ENCODE assay signal across 7 mouse cellular contexts in the genomic region with DNA sequence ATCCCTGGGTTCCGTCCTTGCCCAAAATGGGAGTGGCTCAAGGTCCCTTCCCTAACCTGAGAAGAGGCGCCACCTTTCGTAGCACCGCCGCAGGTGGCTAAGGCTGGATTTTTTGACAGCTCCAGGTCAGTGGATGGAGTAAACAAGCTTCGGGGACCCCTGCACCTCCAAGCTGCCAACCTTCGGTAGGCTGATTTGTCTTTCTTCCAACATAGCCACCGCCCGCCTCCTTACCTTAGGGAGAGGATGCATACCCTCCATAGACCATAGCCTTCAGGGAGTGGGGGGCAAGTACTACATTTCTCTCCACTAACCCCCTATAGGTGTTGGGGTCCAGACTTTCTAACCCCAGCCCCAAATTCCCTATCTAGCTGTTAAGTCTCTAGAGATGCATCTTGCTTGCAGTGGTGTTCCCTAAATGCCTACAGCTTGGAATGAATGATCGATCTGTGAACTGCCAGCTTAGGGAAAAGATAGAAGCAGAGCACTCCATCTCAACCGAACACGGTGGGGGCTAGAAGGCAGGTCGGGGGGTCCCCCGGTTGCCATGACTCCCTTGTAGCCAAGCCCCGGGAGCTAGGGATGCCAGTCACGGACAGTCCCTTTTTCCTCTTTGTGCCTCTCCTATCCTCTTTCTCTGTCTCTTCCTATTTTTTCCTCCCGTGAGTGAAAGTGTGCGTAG. TPM values are rescaled to one million over a fixed set of nuclear protein-coding genes. Genes with fewer than 3 reads are reported as not detected.
A peak's percentile ranks its signal among the peaks of the same experiment; 100 is the strongest.
DNase-seq lines count a peak whose midpoint lies in the region; ATAC-seq and TF ChIP-seq lines count a peak whose summit lies in the region.

No protein-coding gene starts in this region.

- peak overlapping the region; percentile 66 for H3K9ac ChIP-seq in forebrain, embryonic 14.5 days (ENCODE audit: low read length)
- H3K9ac ChIP-seq in liver, embryonic 16.5 days (ENCODE audit: low read depth, low read length): no peak overlapping the region
- 0 out of 2 replicates have a peak overlapping the region, but pooled peaks have one; percentile 18 for H3K9ac ChIP-seq in stomach, postnatal 0 days (ENCODE audit: low read length)

- H3K9me3 ChIP-seq in megakaryocyte, embryonic 14.5 days: no peaks in the 10 kb centered on the region
- no peaks in the 10 kb centered on the region for H3K9me3 ChIP-seq in forebrain, embryonic 14.5 days (replicated peaks; ENCODE audit: control insufficient read depth, low read length)
- no peaks in the 10 kb centered on the region for H3K9me3 ChIP-seq in liver, embryonic 16.5 days (replicated peaks; ENCODE audit: control insufficient read depth, low read length)
- H3K9me3 ChIP-seq in stomach, postnatal 0 days (ENCODE audit: control insufficient read depth, low read length): no peaks in the 10 kb centered on the region

- TF ChIP-seq CTCF in stomach, postnatal 0 days (IDR thresholded peaks at IDR 0.05; ENCODE audit: low read depth): no peak

- DNase-seq in cerebellum, postnatal 10 days: peak; percentile 72 to 74
- peak; percentile 57 for DNase-seq in forebrain, embryonic 14.5 days (ENCODE audit: low spot score)
- peak; percentile 13 for DNase-seq in stomach, postnatal 0 days (ENCODE audit: low spot score)
- DNase-seq in adrenal gland, adult 2 months: no peak

- ATAC-seq in megakaryocyte, adult 5-6 weeks (ENCODE audit: poor library complexity, severe bottlenecking): no peak
- peak; percentile 16 for ATAC-seq in forebrain, embryonic 14.5 days
- ATAC-seq in liver, embryonic 16.5 days (ENCODE audit: low read depth): no peak
- ATAC-seq in stomach, postnatal 0 days (ENCODE audit: low FRiP score, low TSS enrichment): no peak

- peaks cover 49% of the 10 kb centered on the region for H3K27me3 ChIP-seq in megakaryocyte, embryonic 14.5 days (replicated peaks)
- no peaks in the 10 kb centered on the region for H3K27me3 ChIP-seq in forebrain, embryonic 14.5 days (replicated peaks; ENCODE audit: control insufficient read depth, insufficient read depth, low read length)
- H3K27me3 ChIP-seq in liver, embryonic 16.5 days (ENCODE audit: control insufficient read depth, insufficient read depth, low read depth, low read length): peaks cover 20% of the 10 kb centered on the region
- no peaks in the 10 kb centered on the region for H3K27me3 ChIP-seq in stomach, postnatal 0 days (ENCODE audit: control insufficient read depth, insufficient read depth, low read length)

- H3K27ac ChIP-seq in forebrain, embryonic 14.5 days (ENCODE audit: low read depth, low read length): peak overlapping the region; percentile 90
- no peak overlapping the region for H3K27ac ChIP-seq in liver, embryonic 16.5 days (ENCODE audit: low read length)
- H3K27ac ChIP-seq in stomach, postnatal 0 days (replicated peaks): no peak overlapping the region; the same call in 1 of the 2 replicates

- 5% methylated on average over 18 of the region's 18 CpGs for WGBS in forebrain, embryonic 14.5 days
- 5% methylated on average over 18 of the region's 18 CpGs for WGBS in liver, embryonic 16.5 days (ENCODE audit: insufficient replicate concordance)
- WGBS in stomach, postnatal 0 days: 5% methylated on average over 18 of the region's 18 CpGs

- peak overlapping the region; percentile 53 for H3K4me2 ChIP-seq in forebrain, embryonic 14.5 days (ENCODE audit: low read length)
- H3K4me2 ChIP-seq in liver, embryonic 16.5 days (ENCODE audit: low read depth, low read length): 0 out of 2 replicates have a peak overlapping the region, but pooled peaks have one; percentile 17
- H3K4me2 ChIP-seq in stomach, postnatal 0 days (replicated peaks; ENCODE audit: low read depth): peak overlapping the region; percentile 55

- TF ChIP-seq EP300 in stomach, postnatal 0 days (optimal IDR thresholded peaks at IDR 0.05): no peak

- H3K4me1 ChIP-seq in megakaryocyte, embryonic 14.5 days: peaks cover 22% of the 10 kb centered on the region
- peaks cover 6% of the 10 kb centered on the region; the same call in 1 of the 2 replicates for H3K4me1 ChIP-seq in forebrain, embryonic 14.5 days (ENCODE audit: control insufficient read depth, insufficient read depth, low read length)
- no peaks in the 10 kb centered on the region for H3K4me1 ChIP-seq in liver, embryonic 16.5 days (ENCODE audit: control insufficient read depth, low read depth, low read length)
- no peaks in the 10 kb centered on the region for H3K4me1 ChIP-seq in stomach, postnatal 0 days (replicated peaks; ENCODE audit: control insufficient read depth, insufficient read depth)

- no peaks in the 10 kb centered on the region for H3K36me3 ChIP-seq in megakaryocyte, embryonic 14.5 days (replicated peaks; ENCODE audit: low read length)
- H3K36me3 ChIP-seq in forebrain, embryonic 14.5 days (ENCODE audit: control insufficient read depth, insufficient read depth, low read length): no peaks in the 10 kb centered on the region
- H3K36me3 ChIP-seq in liver, embryonic 16.5 days (ENCODE audit: control insufficient read depth, insufficient read depth): no peaks in the 10 kb centered on the region
- no peaks in the 10 kb centered on the region for H3K36me3 ChIP-seq in stomach, postnatal 0 days (ENCODE audit: control insufficient read depth, insufficient read depth, low read length)

- H3K4me3 ChIP-seq in megakaryocyte, embryonic 14.5 days (replicated peaks): peak overlapping the region; percentile 91
- peak overlapping the region; percentile 40 for H3K4me3 ChIP-seq in forebrain, embryonic 14.5 days (ENCODE audit: low read depth, low read length)
- no peak overlapping the region for H3K4me3 ChIP-seq in liver, embryonic 16.5 days (ENCODE audit: low read depth, low read length)
- peak overlapping the region; percentile 39 for H3K4me3 ChIP-seq in stomach, postnatal 0 days (ENCODE audit: low read depth, low read length)

RNA-seq across cellular contexts. Expression of gene Chl1, which starts 1.0 kb away (rescaled TPM):
- polyA plus RNA-seq in megakaryocyte, embryonic 14.5 days (2012; ENCODE audit: insufficient read depth, low replicate concordance): not detected in 2 replicates
- total RNA-seq in megakaryocyte, adult 5-6 weeks (2015): not detected in 2 replicates
- 0.07 and 0.08 TPM in 2 replicates for total RNA-seq in megakaryocyte, adult 5-6 weeks (2017)
- 77.0 and 111 TPM in 2 replicates for polyA plus RNA-seq in forebrain, embryonic 14.5 days (2014; fragmentation: Nextera tagmentation; extraction: Ambion mirVana)
- 0.02 TPM in 1 of 2 replicates, not detected in the other for polyA plus RNA-seq in liver, embryonic 16.5 days (2015; fragmentation: Nextera tagmentation; extraction: Ambion mirVana)
- 15.3 and 16.3 TPM in 2 replicates for polyA plus RNA-seq in stomach, postnatal 0 days (2015; fragmentation: Nextera tagmentation; extraction: Ambion mirVana)
- 1 to 10 TPM; 1.8 to 6.0 TPM for total RNA-seq in adrenal gland, adult 2 months (2021)
- 0.21 and 0.92 TPM in 2 replicates for polyA plus RNA-seq in adrenal gland, adult 2 months (2012; rRNA removed)
